Mouse (Mus musculus): ENCODE data around the gene Acacb. TPM values are rescaled to one million over a fixed set of nuclear protein-coding genes. Genes with fewer than 3 reads are reported as not detected.
A peak's percentile ranks its signal among the peaks of the same experiment; 100 is the strongest.

Gene Acacb
- total RNA-seq, 1 experiment = 10.5 TPM

- TF ChIP-seq HCFC1 (IDR thresholded peaks at IDR 0.05; ENCODE audit: borderline replicate concordance, insufficient read depth, low read length) = no peak
- no peak for TF ChIP-seq ZC3H11A (IDR thresholded peaks at IDR 0.05; ENCODE audit: borderline replicate concordance, low read depth, low read length)
- TF ChIP-seq ZNF384 (IDR thresholded peaks at IDR 0.05; ENCODE audit: low read depth, low read length) = no peak
- no peak for TF ChIP-seq CHD2 (IDR thresholded peaks at IDR 0.05; ENCODE audit: low read depth, low read length)
- TF ChIP-seq MAFK (IDR thresholded peaks at IDR 0.05; ENCODE audit: insufficient read depth, low read depth, low read length) = no peak
- no peaks in the 10 kb centered on the region for H3K36me3 ChIP-seq (ENCODE audit: control insufficient read depth, insufficient read depth, low read length, poor library complexity, severe bottlenecking)
- DNase-seq (ENCODE audit: low read depth, low spot score) = peak; percentile 99
- H3K9me3 ChIP-seq (ENCODE audit: control insufficient read depth, insufficient read depth, low read depth, low read length) = no peaks in the 10 kb centered on the region
- peaks cover 6 to 8% of the 10 kb centered on the region in 2 experiments; a peak in 2 of 4 replicates for H3K4me1 ChIP-seq (ENCODE audit: control insufficient read depth in 2 of 2, insufficient read depth in 2 of 2, low read length in 2 of 2, poor library complexity in 1 of 2)
- H3K27ac ChIP-seq (ENCODE audit: insufficient read depth, low read depth, low read length, poor library complexity, severe bottlenecking) = peak overlapping the region; percentile 3; the same call in 1 of the 2 replicates
- peak overlapping the region; percentile 61 for H3K9ac ChIP-seq (ENCODE audit: insufficient read depth, low read depth, low read length, poor library complexity, severe bottlenecking)
- in situ Hi-C loops (cut with MboI; ENCODE audit: low sequenced_read_pairs in 2 of 2, unreplicated experiment in 2 of 2) = no loop called here
- peak overlapping the region; percentile 70 to 93 for H3K4me3 ChIP-seq (ENCODE audit: insufficient read depth in 1 of 2, low read depth in 1 of 2, low read length in 2 of 2, poor library complexity in 1 of 2, severe bottlenecking in 1 of 2)
Observed at GRCm38 (mm10) chr5:114175596-114176171, 29.3 kb downstream of the Acacb start.

- TF ChIP-seq MAFK (IDR thresholded peaks at IDR 0.05; ENCODE audit: insufficient read depth, low read depth, low read length) (peak; percentile 90), HCFC1 (IDR thresholded peaks at IDR 0.05; ENCODE audit: borderline replicate concordance, insufficient read depth, low read length) (no peak), ZNF384 (IDR thresholded peaks at IDR 0.05; ENCODE audit: low read depth, low read length) (peak; percentile 91)
- Histone ChIP-seq H3K27ac (ENCODE audit: insufficient read depth, low read depth, low read length, poor library complexity, severe bottlenecking) (peak overlapping the region; percentile 40; the same call in 1 of the 2 replicates), H3K36me3 (ENCODE audit: control insufficient read depth, insufficient read depth, low read length, poor library complexity, severe bottlenecking) (no peaks in the 10 kb centered on the region), H3K9me3 (ENCODE audit: control insufficient read depth, insufficient read depth, low read depth, low read length) (no peaks in the 10 kb centered on the region), H3K4me1 (ENCODE audit: control insufficient read depth in 2 of 2, insufficient read depth in 2 of 2, low read length in 2 of 2, poor library complexity in 1 of 2) (peaks cover 6 to 8% of the 10 kb centered on the region in 2 experiments; a peak in 2 of 4 replicates), H3K9ac (ENCODE audit: insufficient read depth, low read depth, low read length, poor library complexity, severe bottlenecking) (peak overlapping the region; percentile 61), H3K4me3 (ENCODE audit: insufficient read depth in 1 of 2, low read depth in 1 of 2, low read length in 2 of 2, poor library complexity in 1 of 2, severe bottlenecking in 1 of 2) (peak overlapping the region; percentile 70 to 93)
- no peak for DNase-seq (ENCODE audit: low read depth, low spot score)
- in situ Hi-C loops (cut with MboI; ENCODE audit: low sequenced_read_pairs in 2 of 2, unreplicated experiment in 2 of 2) = no loop called here
Observed at GRCm38 (mm10) chr5:114176548-114177400, 30.4 kb downstream of the Acacb start.

- H3K9ac ChIP-seq (ENCODE audit: insufficient read depth, low read depth, low read length, poor library complexity, severe bottlenecking) = no peak overlapping the region
- H3K36me3 ChIP-seq (ENCODE audit: control insufficient read depth, insufficient read depth, low read length, poor library complexity, severe bottlenecking) = no peaks in the 10 kb centered on the region
- in situ Hi-C loops (cut with MboI; ENCODE audit: low sequenced_read_pairs in 2 of 2, unreplicated experiment in 2 of 2) = no loop called here
- no peak for TF ChIP-seq ZNF384 (IDR thresholded peaks at IDR 0.05; ENCODE audit: low read depth, low read length)
- TF ChIP-seq HCFC1 (IDR thresholded peaks at IDR 0.05; ENCODE audit: borderline replicate concordance, insufficient read depth, low read length) = no peak
- TF ChIP-seq ZC3H11A (IDR thresholded peaks at IDR 0.05; ENCODE audit: borderline replicate concordance, low read depth, low read length) = no peak
- no peak for TF ChIP-seq MAFK (IDR thresholded peaks at IDR 0.05; ENCODE audit: insufficient read depth, low read depth, low read length)
- no peak for TF ChIP-seq CHD2 (IDR thresholded peaks at IDR 0.05; ENCODE audit: low read depth, low read length)
- peaks cover 6 to 8% of the 10 kb centered on the region in 2 experiments; a peak in 2 of 4 replicates for H3K4me1 ChIP-seq (ENCODE audit: control insufficient read depth in 2 of 2, insufficient read depth in 2 of 2, low read length in 2 of 2, poor library complexity in 1 of 2)
- no peak overlapping the region for H3K27ac ChIP-seq (ENCODE audit: insufficient read depth, low read depth, low read length, poor library complexity, severe bottlenecking)
- no peak for DNase-seq (ENCODE audit: low read depth, low spot score)
- H3K9me3 ChIP-seq (ENCODE audit: control insufficient read depth, insufficient read depth, low read depth, low read length) = no peaks in the 10 kb centered on the region
- no peak overlapping the region for H3K4me3 ChIP-seq (ENCODE audit: insufficient read depth in 1 of 2, low read depth in 1 of 2, low read length in 2 of 2, poor library complexity in 1 of 2, severe bottlenecking in 1 of 2)
Observed at GRCm38 (mm10) chr5:114177966-114178719, 31.8 kb downstream of the Acacb start.

GRCm38 (mm10) chr5:114179541-114179940 is 33.2 kb downstream of the Acacb start:
- H3K36me3 ChIP-seq (ENCODE audit: control insufficient read depth, insufficient read depth, low read length, poor library complexity, severe bottlenecking) = no peaks in the 10 kb centered on the region
- H3K4me3 ChIP-seq (ENCODE audit: insufficient read depth in 1 of 2, low read depth in 1 of 2, low read length in 2 of 2, poor library complexity in 1 of 2, severe bottlenecking in 1 of 2) = no peak overlapping the region
- H3K9ac ChIP-seq (ENCODE audit: insufficient read depth, low read depth, low read length, poor library complexity, severe bottlenecking) = peak overlapping the region; percentile 31; the same call in 1 of the 2 replicates
- H3K27ac ChIP-seq (ENCODE audit: insufficient read depth, low read depth, low read length, poor library complexity, severe bottlenecking) = no peak overlapping the region
- in situ Hi-C loops (cut with MboI; ENCODE audit: low sequenced_read_pairs in 2 of 2, unreplicated experiment in 2 of 2) = no loop called here
- H3K9me3 ChIP-seq (ENCODE audit: control insufficient read depth, insufficient read depth, low read depth, low read length) = no peaks in the 10 kb centered on the region
- TF ChIP-seq CHD2 (IDR thresholded peaks at IDR 0.05; ENCODE audit: low read depth, low read length) (no peak), ZC3H11A (IDR thresholded peaks at IDR 0.05; ENCODE audit: borderline replicate concordance, low read depth, low read length) (no peak), ZNF384 (IDR thresholded peaks at IDR 0.05; ENCODE audit: low read depth, low read length) (no peak), HCFC1 (IDR thresholded peaks at IDR 0.05; ENCODE audit: borderline replicate concordance, insufficient read depth, low read length) (no peak), MAFK (IDR thresholded peaks at IDR 0.05; ENCODE audit: insufficient read depth, low read depth, low read length) (no peak)
- no peak for DNase-seq (ENCODE audit: low read depth, low spot score)
- H3K4me1 ChIP-seq (ENCODE audit: control insufficient read depth in 2 of 2, insufficient read depth in 2 of 2, low read length in 2 of 2, poor library complexity in 1 of 2) = peaks cover 5 to 6% of the 10 kb centered on the region in 2 experiments; a peak in 1 of 4 replicates
